Mouse (Mus musculus) retina, postnatal 7 days (tissue): ENCODE measurements around the gene Rbm45.

Experiments
- DNase-seq: peaks from one replicate; pipeline ENCODE4 v3.0.0-alpha.2; 2012; ENCODE audit warnings: low read depth, low spot score

The Rbm45 gene

GRCm38 (mm10) chr2:76369821-76370655 is at the start of gene Rbm45:
Rbm45 (plus strand) TSS chr2:76369984.
- DNase-seq, result peak; percentile 88

- no peak for DNase-seq
Observed at GRCm38 (mm10) chr2:76320336-76320735, 49.4 kb upstream of the Rbm45 start.

GRCm38 (mm10) chr2:76323185-76323875 is 46.5 kb upstream of the Rbm45 start:
- DNase-seq, result no peak

GRCm38 (mm10) chr2:76324463-76324862 is 45.3 kb upstream of the Rbm45 start:
- DNase-seq, result no peak

- DNase-seq, result no peak
Observed at GRCm38 (mm10) chr2:76326161-76326560, 43.6 kb upstream of the Rbm45 start.

- no peak for DNase-seq
Observed at GRCm38 (mm10) chr2:76330081-76330480, 39.7 kb upstream of the Rbm45 start.

- DNase-seq, result no peak
Observed at GRCm38 (mm10) chr2:76332161-76332805, 37.5 kb upstream of the Rbm45 start.

- no peak for DNase-seq
Observed at GRCm38 (mm10) chr2:76334596-76334995, 35.2 kb upstream of the Rbm45 start.

GRCm38 (mm10) chr2:76338215-76339156 is 31.3 kb upstream of the Rbm45 start, which contains the start of gene Pde11a:
Pde11a (minus strand) TSS chr2:76338774.
- DNase-seq, result peak; percentile 17

- no peak for DNase-seq
Observed at GRCm38 (mm10) chr2:76342146-76342545, 27.6 kb upstream of the Rbm45 start.

- no peak for DNase-seq
Observed at GRCm38 (mm10) chr2:76347839-76348238, 21.9 kb upstream of the Rbm45 start.

- DNase-seq, result no peak
Observed at GRCm38 (mm10) chr2:76360226-76360625, 9.6 kb upstream of the Rbm45 start, which contains the start of gene Cyct. Cyct (minus strand) TSS chr2:76360450.

- DNase-seq, result no peak
Observed at GRCm38 (mm10) chr2:76362111-76362510, 7.7 kb upstream of the Rbm45 start.

GRCm38 (mm10) chr2:76365811-76366210 is 4.0 kb upstream of the Rbm45 start:
- DNase-seq, result no peak

GRCm38 (mm10) chr2:76367188-76367922 is 2.4 kb upstream of the Rbm45 start:
- peak; percentile 73 for DNase-seq

- DNase-seq, result peak; percentile 9
Observed at GRCm38 (mm10) chr2:76368861-76369660, 723 bp upstream of the Rbm45 start.

- no peak for DNase-seq
Observed at GRCm38 (mm10) chr2:76370656-76370922, 805 bp downstream of the Rbm45 start.

- no peak for DNase-seq
Observed at GRCm38 (mm10) chr2:76372244-76372643, 2.5 kb downstream of the Rbm45 start.

- no peak for DNase-seq
Observed at GRCm38 (mm10) chr2:76374544-76375206, 4.9 kb downstream of the Rbm45 start.
